Mouse (Mus musculus) forebrain, embryonic 10.5 days (tissue): ENCODE measurements at regions not wholly inside any gene's neighbourhood (a gene's known extent, or its start where the extent isn't known, plus 50 kb on each side); places are given as distances from the start of the nearest gene placed in this dataset.
"Not testable (repeated sequence)": the region's sequence is repeated elsewhere in the genome, so short reads cannot be mapped to it uniquely, and the experiment has no call there.

Experiments
- DNase-seq: peaks from one replicate; pipeline ENCODE4 v3.0.0-alpha.2; 2017; ENCODE audit warnings: low spot score; ENCODE audit errors: extremely low spot score
- H3K27ac ChIP-seq: fragments of 300-500 bp; sonication (generic); 2 replicates; pipeline ENCODE4 v1.5.1; 2016; ENCODE audit warnings: mild to moderate bottlenecking
- H3K27me3 ChIP-seq: fragments of 300-500 bp; sonication (generic); 2 replicates; pipeline ENCODE4 v1.6.1; 2016; ENCODE audit warnings: mild to moderate bottlenecking; ENCODE audit not compliant: poor library complexity, severe bottlenecking
- H3K36me3 ChIP-seq: fragments of 300-500 bp; sonication (generic); replicated peaks from 2 replicates; pipeline ENCODE4 v1.6.1; 2016; ENCODE audit warnings: mild to moderate bottlenecking, moderate library complexity
- H3K4me1 ChIP-seq: fragments of 300-500 bp; sonication (generic); 2 replicates; pipeline ENCODE4 v1.6.1; 2016
- H3K4me3 ChIP-seq: fragments of 300-500 bp; sonication (generic); 2 replicates; pipeline ENCODE4 v1.5.1; 2016; ENCODE audit warnings: mild to moderate bottlenecking, moderate library complexity
- H3K9me3 ChIP-seq: fragments of 300-500 bp; sonication (generic); 2 replicates; pipeline ENCODE4 v1.6.1; 2016; ENCODE audit warnings: mild to moderate bottlenecking, moderate library complexity
- WGBS: fragments of 180-500 bp; shearing (Covaris S2); methylation state at CpG from one replicate; pipeline ENCODE4 v1.1.7; 2016; 5-methylcytosine and 5-hydroxymethylcytosine counted together

DNA sequence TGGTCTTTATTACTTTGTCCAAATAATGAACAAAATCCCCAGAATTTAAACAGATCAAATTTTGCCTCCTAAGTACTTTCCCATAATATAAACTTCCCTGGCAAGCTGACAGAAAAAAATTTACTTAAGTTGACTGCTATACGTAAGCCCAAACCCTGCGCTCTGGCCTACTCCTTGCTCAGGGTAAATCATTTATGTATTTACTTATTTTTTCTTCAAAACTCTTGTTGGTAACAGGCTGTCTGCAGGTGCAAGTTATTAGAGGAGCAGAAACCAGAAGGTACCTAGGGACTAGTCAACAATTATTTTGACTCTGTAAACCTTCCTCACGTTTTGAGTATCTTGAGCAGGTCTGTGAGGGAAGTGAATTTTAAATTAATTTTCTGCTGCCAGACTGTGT is 2615.7 kb downstream of the Poteg start:
- Histone ChIP-seq H3K27ac (no peak overlapping the region), H3K4me1 (no peaks in the 10 kb centered on the region), H3K4me3 (no peak overlapping the region), H3K36me3 (no peaks in the 10 kb centered on the region), H3K27me3 (no peaks in the 10 kb centered on the region), H3K9me3 (no peaks in the 10 kb centered on the region)
- no peak for DNase-seq
- 88% methylated on average over 3 of the region's 3 CpGs for WGBS

DNA sequence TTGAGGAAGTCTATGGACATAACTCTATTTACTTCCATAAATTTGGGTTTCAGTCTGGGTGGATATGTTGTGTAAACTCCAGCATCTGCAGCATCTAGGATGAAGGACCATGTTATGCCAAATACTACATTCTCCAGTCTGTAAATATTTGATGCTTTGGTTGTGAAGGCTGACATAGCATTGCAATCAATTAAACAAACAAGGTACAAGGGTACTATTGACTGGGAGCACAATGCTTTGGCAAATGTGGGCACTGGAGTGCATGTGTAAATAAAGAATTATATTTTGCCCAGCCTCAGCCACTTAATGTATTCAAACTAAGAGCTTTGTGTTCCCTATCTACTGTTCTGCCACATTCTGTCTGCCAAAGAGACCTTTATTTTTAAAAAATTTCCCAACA is 2630.3 kb downstream of the Poteg start:
- Histone ChIP-seq H3K36me3 (no peaks in the 10 kb centered on the region), H3K9me3 (no peaks in the 10 kb centered on the region), H3K4me3 (no peak overlapping the region), H3K27me3 (no peaks in the 10 kb centered on the region), H3K4me1 (no peaks in the 10 kb centered on the region), H3K27ac (no peak overlapping the region)
- no peak for DNase-seq

DNA sequence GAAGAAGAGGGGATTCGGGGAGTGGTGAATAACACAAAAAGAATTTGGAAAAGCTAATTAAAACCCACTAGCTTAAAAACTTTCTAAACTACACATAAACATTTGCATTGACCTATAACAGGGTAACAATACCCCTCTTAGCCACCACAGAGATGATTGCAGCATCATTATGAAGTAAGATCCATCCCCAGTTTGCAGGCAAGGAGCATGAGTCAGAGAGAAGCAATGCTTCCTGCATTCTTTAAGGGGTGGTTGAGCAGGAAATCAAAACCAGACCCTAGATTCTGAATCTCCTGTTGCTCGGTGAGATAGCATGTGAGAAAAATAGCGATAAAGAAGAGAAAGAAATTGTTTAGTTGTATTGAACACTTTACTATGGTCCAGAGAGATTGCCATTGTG is 2680.3 kb downstream of the Poteg start:
- Histone ChIP-seq H3K4me3 (no peak overlapping the region), H3K9me3 (no peaks in the 10 kb centered on the region), H3K4me1 (no peaks in the 10 kb centered on the region), H3K36me3 (no peaks in the 10 kb centered on the region), H3K27ac (no peak overlapping the region), H3K27me3 (no peaks in the 10 kb centered on the region)
- WGBS: 66% methylated on average over 3 of the region's 3 CpGs
- no peak for DNase-seq

DNA sequence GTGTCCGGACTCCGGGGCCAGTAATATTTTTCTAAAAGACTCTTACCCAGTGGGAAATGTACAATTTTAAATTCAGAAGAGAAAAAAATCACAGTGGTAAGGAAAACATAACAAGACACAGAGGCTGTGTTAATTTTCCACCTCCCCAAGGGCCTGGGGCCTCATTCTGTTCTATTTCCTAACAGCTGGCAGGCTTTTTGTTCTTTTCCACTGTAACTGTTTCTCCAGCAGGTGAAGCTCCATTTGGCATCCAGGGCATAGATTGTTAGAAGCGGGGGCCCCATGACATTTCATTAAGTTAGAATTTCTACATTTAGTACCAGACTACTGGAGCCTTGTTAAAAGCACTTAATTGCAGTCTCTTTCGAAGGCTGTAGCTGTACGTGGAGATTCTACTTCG is 2687.5 kb downstream of the Poteg start:
- no peak overlapping the region for H3K27ac ChIP-seq
- no peaks in the 10 kb centered on the region for H3K36me3 ChIP-seq
- H3K4me1 ChIP-seq: no peaks in the 10 kb centered on the region
- DNase-seq: no peak
- no peak overlapping the region for H3K4me3 ChIP-seq
- H3K27me3 ChIP-seq: no peaks in the 10 kb centered on the region
- WGBS: 90% methylated on average over 6 of the region's 6 CpGs
- H3K9me3 ChIP-seq: no peaks in the 10 kb centered on the region

DNA sequence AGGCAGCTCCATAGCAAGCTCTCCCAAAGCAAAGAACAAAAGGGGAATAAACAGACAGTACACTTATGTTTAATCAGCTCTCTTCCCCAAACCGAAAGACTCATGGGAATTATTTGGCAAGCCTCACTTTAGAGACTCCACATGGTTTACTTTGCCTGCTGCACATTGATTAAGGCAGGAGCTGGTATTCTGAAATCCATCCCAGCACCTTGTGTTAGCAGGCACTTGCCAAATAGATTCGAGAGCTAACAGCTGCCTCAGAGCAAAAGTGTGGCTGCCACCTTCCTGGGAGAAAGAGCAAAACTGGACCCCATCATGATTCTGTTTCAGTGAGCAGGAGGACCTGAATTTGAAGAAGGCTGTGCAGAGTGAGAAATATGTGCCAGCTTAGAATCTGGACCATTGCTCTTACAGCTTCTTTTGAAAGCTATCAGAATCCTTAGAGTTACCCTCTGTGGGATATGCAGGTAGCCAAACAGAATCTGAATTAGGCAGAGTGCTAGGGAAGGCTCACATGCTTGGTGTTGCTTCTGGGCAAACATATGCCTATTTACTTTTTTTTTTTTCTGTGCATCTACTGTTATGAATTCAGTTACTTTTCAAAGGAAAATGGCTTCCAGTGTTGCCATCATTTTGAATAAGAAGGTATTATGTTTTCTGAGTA is 2703.8 kb downstream of the Poteg start:
- H3K27me3 ChIP-seq: no peaks in the 10 kb centered on the region
- no peak overlapping the region for H3K27ac ChIP-seq
- H3K4me1 ChIP-seq: no peaks in the 10 kb centered on the region
- H3K9me3 ChIP-seq: no peaks in the 10 kb centered on the region
- 91% methylated on average over 2 of the region's 2 CpGs for WGBS
- H3K36me3 ChIP-seq: no peaks in the 10 kb centered on the region
- H3K4me3 ChIP-seq: no peak overlapping the region
- DNase-seq: no peak

DNA sequence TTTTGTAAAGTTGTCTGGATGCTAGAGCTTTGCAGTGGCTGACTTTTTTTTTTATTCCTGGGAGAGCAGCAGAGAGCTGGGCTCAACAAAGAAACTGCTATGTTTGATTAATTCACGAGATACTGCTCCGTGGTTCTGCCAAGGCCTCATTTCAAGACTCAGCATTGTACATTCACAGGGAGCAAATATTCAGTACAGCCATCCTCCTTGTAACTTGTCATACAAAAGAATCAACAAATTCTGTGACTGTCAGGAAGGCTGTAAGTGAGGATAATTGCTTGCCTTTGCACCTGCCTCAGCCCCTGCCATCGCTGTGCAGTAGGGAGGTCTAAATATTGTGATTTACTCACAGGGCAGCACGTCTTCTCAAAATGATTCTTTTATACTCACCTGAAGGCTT is 2705.5 kb downstream of the Poteg start:
- no peak overlapping the region for H3K4me3 ChIP-seq
- H3K4me1 ChIP-seq: no peaks in the 10 kb centered on the region
- H3K27me3 ChIP-seq: no peaks in the 10 kb centered on the region
- no peaks in the 10 kb centered on the region for H3K36me3 ChIP-seq
- DNase-seq: no peak
- no peak overlapping the region for H3K27ac ChIP-seq
- no peaks in the 10 kb centered on the region for H3K9me3 ChIP-seq
- 86% methylated on average over 4 of the region's 4 CpGs for WGBS

DNA sequence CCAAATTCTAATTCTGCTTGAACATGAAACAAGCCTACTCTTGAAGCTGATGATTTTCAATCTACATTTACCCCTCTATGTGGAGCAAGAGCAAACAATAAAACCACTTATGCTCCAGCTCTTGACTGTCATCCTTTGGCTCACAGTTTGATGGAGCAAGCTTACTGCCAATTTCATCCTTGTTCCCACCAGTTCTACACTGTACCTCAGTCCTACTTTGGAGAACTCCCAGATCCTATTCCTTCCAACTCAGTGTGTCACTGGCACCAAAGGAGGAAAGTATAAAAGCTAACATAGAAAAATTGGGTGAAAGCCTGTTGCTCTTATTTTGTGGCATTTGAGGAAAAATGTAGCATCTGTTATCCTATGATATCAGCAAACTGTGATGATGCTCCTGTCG is 2724.4 kb downstream of the Poteg start:
- Histone ChIP-seq H3K36me3 (no peaks in the 10 kb centered on the region), H3K27me3 (no peaks in the 10 kb centered on the region), H3K4me3 (no peak overlapping the region), H3K4me1 (no peaks in the 10 kb centered on the region), H3K9me3 (no peaks in the 10 kb centered on the region), H3K27ac (no peak overlapping the region)
- WGBS: 87% methylated on average over 1 of the region's 1 CpGs
- DNase-seq: no peak

DNA sequence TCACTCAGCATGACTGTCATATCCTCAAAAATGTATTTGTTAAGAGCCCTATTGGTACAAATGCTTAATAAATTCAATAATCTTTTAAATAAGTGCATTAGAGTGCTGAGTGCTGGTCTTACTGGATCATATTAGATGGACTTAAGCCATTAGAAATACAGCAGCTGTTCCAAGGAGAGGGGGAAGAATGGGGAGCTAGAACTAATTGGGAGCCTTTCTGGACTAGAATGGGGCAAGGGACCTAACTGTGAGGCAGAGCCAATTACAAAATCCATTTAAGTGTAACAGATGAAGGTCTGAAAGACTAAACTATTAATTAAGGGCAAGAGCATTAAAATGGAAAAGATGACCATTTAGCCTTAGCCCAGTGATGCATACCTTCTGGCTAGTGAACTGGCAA is 2755.3 kb downstream of the Poteg start:
- H3K27ac ChIP-seq, H3K36me3 ChIP-seq, H3K4me1 ChIP-seq, H3K9me3 ChIP-seq, H3K4me3 ChIP-seq, H3K27me3 ChIP-seq, DNase-seq: not testable (repeated sequence)

DNA sequence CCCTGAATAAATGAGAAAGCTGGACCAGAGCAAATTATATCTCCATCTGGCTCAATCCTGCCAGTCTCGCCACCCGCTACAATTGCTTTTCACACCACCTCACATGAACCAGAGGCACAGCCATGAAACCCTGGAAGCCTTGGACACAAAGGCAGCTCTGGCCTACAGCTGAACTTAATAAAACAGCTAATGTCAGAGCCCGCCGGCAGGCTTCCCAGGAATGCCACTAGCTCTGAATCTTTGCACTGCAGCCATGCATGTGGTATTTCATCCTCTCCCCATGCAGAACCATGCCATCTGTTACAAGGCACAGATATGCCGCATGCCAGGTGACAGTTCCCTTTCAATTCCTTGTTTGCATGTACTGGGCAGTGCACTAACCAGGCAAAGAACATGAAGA is 2779.9 kb downstream of the Poteg start:
- Histone ChIP-seq H3K27ac (no peak overlapping the region), H3K4me1 (no peaks in the 10 kb centered on the region), H3K4me3 (no peak overlapping the region), H3K9me3 (no peaks in the 10 kb centered on the region), H3K27me3 (no peaks in the 10 kb centered on the region), H3K36me3 (no peaks in the 10 kb centered on the region)
- WGBS: 78% methylated on average over 5 of the region's 5 CpGs
- no peak for DNase-seq

DNA sequence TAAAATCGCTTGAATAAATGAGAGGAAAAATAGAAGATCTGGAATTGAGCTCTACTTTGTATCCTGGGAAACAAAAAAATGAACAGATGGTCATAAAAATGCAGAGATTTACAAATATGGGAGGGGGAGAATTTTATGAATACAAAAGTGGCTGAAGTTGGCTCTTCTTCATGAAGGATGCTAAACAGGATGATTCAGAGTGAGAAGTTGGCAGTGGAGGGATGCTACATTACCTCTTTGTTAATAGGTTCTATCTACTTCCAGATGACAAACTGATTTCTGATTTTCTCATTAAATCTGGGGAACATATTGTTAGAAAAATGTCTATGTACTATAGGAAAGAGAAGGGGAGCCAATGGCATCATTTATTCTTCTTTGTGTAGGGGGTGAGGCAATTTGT is 2785.8 kb downstream of the Poteg start:
- 82% methylated on average over 1 of the region's 1 CpGs for WGBS
- Histone ChIP-seq H3K27ac (no peak overlapping the region), H3K4me3 (no peak overlapping the region), H3K27me3 (no peaks in the 10 kb centered on the region), H3K9me3 (no peaks in the 10 kb centered on the region), H3K4me1 (no peaks in the 10 kb centered on the region), H3K36me3 (no peaks in the 10 kb centered on the region)
- DNase-seq: no peak

DNA sequence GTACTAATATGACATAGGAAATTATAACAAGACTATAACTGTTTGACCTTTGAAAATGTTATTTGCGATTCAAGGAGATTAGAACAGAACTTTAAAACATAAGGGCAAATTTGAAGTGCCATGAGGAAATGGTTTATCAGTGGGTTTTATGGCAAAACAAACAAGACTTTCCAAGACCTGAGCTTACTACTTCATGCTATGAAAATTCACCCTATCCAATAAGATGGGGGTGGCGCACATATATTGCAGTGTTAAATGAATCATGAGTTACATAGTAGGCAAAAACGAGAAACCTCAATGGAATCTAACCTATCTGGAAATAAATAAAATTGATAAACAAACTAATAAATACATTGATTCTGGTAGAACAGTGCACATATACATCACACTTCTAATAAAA is 2804.3 kb downstream of the Poteg start:
- H3K4me1 ChIP-seq: no peaks in the 10 kb centered on the region
- WGBS: 95% methylated on average over 3 of the region's 3 CpGs
- no peaks in the 10 kb centered on the region for H3K27me3 ChIP-seq
- no peak for DNase-seq
- no peaks in the 10 kb centered on the region for H3K9me3 ChIP-seq
- H3K36me3 ChIP-seq: no peaks in the 10 kb centered on the region
- no peak overlapping the region for H3K4me3 ChIP-seq
- no peak overlapping the region for H3K27ac ChIP-seq

DNA sequence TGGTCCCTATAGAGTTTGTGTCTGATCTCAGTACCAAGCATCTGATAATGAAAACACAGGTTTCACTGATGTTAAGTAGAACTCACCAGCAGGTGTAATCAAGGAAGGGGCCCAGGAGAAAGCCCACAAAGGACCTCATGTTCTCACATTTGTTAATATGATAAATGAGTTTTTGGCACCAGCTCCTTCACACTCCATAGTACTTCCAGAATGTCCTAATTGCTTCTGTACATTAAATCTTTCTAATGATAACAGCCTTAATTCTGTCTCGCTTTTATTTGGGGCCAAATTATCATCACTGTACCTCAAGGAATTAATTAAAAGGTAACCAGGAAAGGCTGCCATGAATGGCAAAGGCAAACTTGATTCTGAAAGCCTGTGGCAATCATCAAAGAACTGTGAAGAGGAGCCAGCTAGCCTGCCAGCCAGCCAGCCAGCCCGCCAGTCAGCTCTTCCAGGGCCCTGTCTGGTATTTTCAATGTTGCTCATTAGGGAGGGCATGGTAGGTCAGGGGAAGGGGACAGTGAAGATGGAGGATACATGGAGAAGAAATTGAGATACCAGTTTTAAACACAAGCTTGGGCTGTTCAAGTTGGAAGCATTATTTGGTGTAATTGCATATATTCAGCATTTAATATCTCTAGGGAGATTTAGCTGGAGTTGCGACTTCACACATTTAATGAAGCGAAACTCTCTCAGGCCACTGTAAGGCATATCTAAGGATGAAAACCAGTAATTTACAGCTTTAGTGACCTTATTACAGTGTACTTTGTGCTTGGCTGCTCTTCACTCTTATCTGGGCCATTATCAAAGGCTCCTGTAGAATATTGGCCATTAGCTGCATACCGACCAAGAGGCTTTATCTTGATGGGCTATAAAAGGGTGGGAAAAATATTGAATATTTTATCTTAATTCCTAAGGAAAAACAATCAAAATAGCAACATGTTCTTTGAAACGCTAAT is 2822.8 kb downstream of the Poteg start:
- DNase-seq: no peak
- WGBS: 89% methylated on average over 6 of the region's 6 CpGs
- no peaks in the 10 kb centered on the region for H3K36me3 ChIP-seq
- no peak overlapping the region for H3K4me3 ChIP-seq
- H3K9me3 ChIP-seq: no peaks in the 10 kb centered on the region
- H3K27ac ChIP-seq: no peak overlapping the region
- H3K27me3 ChIP-seq: no peaks in the 10 kb centered on the region
- H3K4me1 ChIP-seq: no peaks in the 10 kb centered on the region

DNA sequence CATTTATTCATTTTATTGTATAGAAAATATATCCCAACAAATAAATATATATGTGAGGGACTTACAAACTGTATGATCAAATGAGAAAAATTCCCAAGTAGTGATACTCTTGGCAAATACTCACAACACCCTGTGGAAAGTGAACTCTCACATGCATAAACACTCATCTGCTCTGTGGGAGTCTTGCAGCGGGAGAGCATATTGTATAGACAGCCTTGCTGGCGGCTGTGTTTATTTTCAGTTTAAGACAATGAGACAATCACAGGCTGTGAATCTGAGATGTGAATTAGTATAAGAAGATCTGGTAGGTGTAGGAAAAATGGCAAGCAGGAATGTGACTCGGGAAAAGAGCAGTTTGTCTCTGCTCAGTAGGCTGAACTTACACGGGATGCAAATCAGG is 2841.7 kb downstream of the Poteg start:
- H3K27me3 ChIP-seq: no peaks in the 10 kb centered on the region
- no peak for DNase-seq
- no peak overlapping the region for H3K27ac ChIP-seq
- H3K36me3 ChIP-seq: no peaks in the 10 kb centered on the region
- 69% methylated on average over 4 of the region's 4 CpGs for WGBS
- H3K4me1 ChIP-seq: 0 out of 2 replicates have a peak, but pooled peaks cover 3% of the 10 kb centered on the region
- no peak overlapping the region for H3K4me3 ChIP-seq
- H3K9me3 ChIP-seq: no peaks in the 10 kb centered on the region
